Mouse (Mus musculus): ENCODE measurements around the gene Asb8. TPM values are rescaled to one million over a fixed set of nuclear protein-coding genes. Genes with fewer than 3 reads are reported as not detected.

Asb8 gene
- total RNA-seq, 2 experiments from 2014 or later, result 7.7 to 11.7 TPM

- ATAC-seq (replicated peaks; ENCODE audit: low FRiP score, poor library complexity, severe bottlenecking), result peak; percentile 93
These were observed 72.1 kb downstream of the Asb8 start, which contains the start of gene Senp1 for GRCm38 (mm10) chr15:98093121-98094011. Senp1 (minus strand) TSS chr15:98093744.

GRCm38 (mm10) chr15:98092372-98093120 is 72.9 kb downstream of the Asb8 start, which contains the start of gene Pfkm:
Pfkm (plus strand) TSS chr15:98092589.
- ATAC-seq (replicated peaks; ENCODE audit: low FRiP score, poor library complexity, severe bottlenecking), result peak; percentile 13; the same call in 1 of the 2 replicates

- ATAC-seq (replicated peaks; ENCODE audit: low FRiP score, poor library complexity, severe bottlenecking), result no peak
These were observed 73.6 kb downstream of the Asb8 start for GRCm38 (mm10) chr15:98091841-98092240.

GRCm38 (mm10) chr15:98089421-98090183 is 75.8 kb downstream of the Asb8 start:
- no peak for ATAC-seq (replicated peaks; ENCODE audit: low FRiP score, poor library complexity, severe bottlenecking)

- no peak for ATAC-seq (replicated peaks; ENCODE audit: low FRiP score, poor library complexity, severe bottlenecking)
These were observed 76.5 kb downstream of the Asb8 start for GRCm38 (mm10) chr15:98088889-98089288.

Other genes starting within 250 kb of the Asb8 start
- 8.2 and 18.3 TPM in 2 replicates for gene Tmem106c, start 201.4 kb downstream of the Asb8 start, total RNA-seq (2015; ENCODE audit: low replicate concordance)
- gene Tmem106c, start 201.4 kb downstream of the Asb8 start, total RNA-seq (2017; ENCODE audit: low replicate concordance), result 1.4 and 4.3 TPM in 2 replicates
- gene Col2a1, start 160.9 kb downstream of the Asb8 start, total RNA-seq (2015; ENCODE audit: low replicate concordance), result not detected in 2 replicates
- not detected in 2 replicates for gene Col2a1, start 160.9 kb downstream of the Asb8 start, total RNA-seq (2017; ENCODE audit: low replicate concordance)
- gene Pfkm, start 73.0 kb downstream of the Asb8 start, total RNA-seq (2015; ENCODE audit: low replicate concordance), result 0.58 and 4.0 TPM in 2 replicates
- gene Pfkm, start 73.0 kb downstream of the Asb8 start, total RNA-seq (2017; ENCODE audit: low replicate concordance), result 6.4 and 6.7 TPM in 2 replicates
- gene Senp1, start 71.9 kb downstream of the Asb8 start, total RNA-seq (2015; ENCODE audit: low replicate concordance), result 20.9 and 23.2 TPM in 2 replicates
- 20.1 and 22.3 TPM in 2 replicates for gene Senp1, start 71.9 kb downstream of the Asb8 start, total RNA-seq (2017; ENCODE audit: low replicate concordance)
- gene Ccdc184, start 1.5 kb upstream of the Asb8 start, total RNA-seq (2015; ENCODE audit: low replicate concordance), result not detected in 2 replicates
- gene Ccdc184, start 1.5 kb upstream of the Asb8 start, total RNA-seq (2017; ENCODE audit: low replicate concordance), result not detected in 2 replicates
- not detected in 2 replicates for gene Olfr288, start 29.9 kb upstream of the Asb8 start, total RNA-seq (2015; ENCODE audit: low replicate concordance)
- gene Olfr288, start 29.9 kb upstream of the Asb8 start, total RNA-seq (2017; ENCODE audit: low replicate concordance), result not detected in 2 replicates
- gene Gm44579, start 55.4 kb upstream of the Asb8 start, total RNA-seq (2015; ENCODE audit: low replicate concordance), result not detected in 2 replicates
- not detected in 2 replicates for gene Gm44579, start 55.4 kb upstream of the Asb8 start, total RNA-seq (2017; ENCODE audit: low replicate concordance)
- not detected in 2 replicates for gene Olfr287, start 55.4 kb upstream of the Asb8 start, total RNA-seq (2015; ENCODE audit: low replicate concordance)
- gene Olfr287, start 55.4 kb upstream of the Asb8 start, total RNA-seq (2017; ENCODE audit: low replicate concordance), result not detected in 2 replicates
- gene Olfr286, start 68.8 kb upstream of the Asb8 start, total RNA-seq (2015; ENCODE audit: low replicate concordance), result not detected in 2 replicates
- gene Olfr286, start 68.8 kb upstream of the Asb8 start, total RNA-seq (2017; ENCODE audit: low replicate concordance), result not detected in 2 replicates
- not detected in 2 replicates for gene H1fnt, start 91.7 kb upstream of the Asb8 start, total RNA-seq (2015; ENCODE audit: low replicate concordance)
- gene H1fnt, start 91.7 kb upstream of the Asb8 start, total RNA-seq (2017; ENCODE audit: low replicate concordance), result not detected in 2 replicates
- not detected in 2 replicates for gene Zfp641, start 130.5 kb upstream of the Asb8 start, total RNA-seq (2015; ENCODE audit: low replicate concordance)
- gene Zfp641, start 130.5 kb upstream of the Asb8 start, total RNA-seq (2017; ENCODE audit: low replicate concordance), result 0.17 and 0.56 TPM in 2 replicates
- gene Olfr285, start 151.7 kb upstream of the Asb8 start, total RNA-seq (2015; ENCODE audit: low replicate concordance), result not detected in 2 replicates
- gene Olfr285, start 151.7 kb upstream of the Asb8 start, total RNA-seq (2017; ENCODE audit: low replicate concordance), result not detected in 2 replicates
- not detected in 2 replicates for gene Olfr284, start 175.4 kb upstream of the Asb8 start, total RNA-seq (2015; ENCODE audit: low replicate concordance)
- gene Olfr284, start 175.4 kb upstream of the Asb8 start, total RNA-seq (2017; ENCODE audit: low replicate concordance), result not detected in 2 replicates
- gene Olfr283, start 215.3 kb upstream of the Asb8 start, total RNA-seq (2015; ENCODE audit: low replicate concordance), result not detected in 2 replicates
- not detected in 2 replicates for gene Olfr283, start 215.3 kb upstream of the Asb8 start, total RNA-seq (2017; ENCODE audit: low replicate concordance)